Mouse (Mus musculus): Measurements from ENCODE around the gene Eif2b2. TPM values are rescaled to one million over a fixed set of nuclear protein-coding genes. Genes with fewer than 3 reads are reported as not detected.

Eif2b2 gene
- 80.6 and 83.3 TPM in 2 replicates for polyA plus RNA-seq (2016; fragmentation: Nextera tagmentation; extraction: Ambion mirVana)

DNA sequence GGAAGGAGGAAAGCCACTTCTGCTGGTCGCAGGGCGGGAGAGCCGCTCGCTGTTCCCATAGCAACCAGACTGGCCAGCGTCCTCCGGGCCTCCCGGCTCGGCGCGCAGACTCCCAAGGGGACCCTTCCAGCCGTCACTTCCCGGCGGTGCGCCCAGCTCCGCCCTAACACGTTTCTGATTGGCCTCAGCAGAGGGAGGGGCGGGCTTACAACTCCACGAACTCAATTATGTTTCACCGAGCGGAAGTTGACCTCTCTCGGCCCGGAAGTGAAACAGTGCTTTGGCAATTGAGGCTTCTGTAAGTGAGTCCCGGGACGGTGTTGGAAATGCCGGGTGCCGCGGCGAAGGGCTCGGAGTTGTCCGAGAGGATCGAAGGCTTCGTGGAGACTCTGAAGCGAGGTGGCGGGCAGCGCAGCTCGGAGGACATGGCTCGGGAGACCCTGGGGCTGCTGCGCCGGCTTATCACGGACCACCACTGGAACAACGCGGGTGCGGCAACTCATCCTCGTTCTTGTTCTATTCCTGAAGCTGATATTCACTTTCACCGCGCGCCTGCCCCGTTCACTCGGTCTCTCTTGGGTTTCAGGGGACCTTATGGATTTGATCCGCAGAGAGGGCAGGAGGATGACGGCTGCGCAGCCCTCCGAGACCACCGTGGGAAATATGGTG is at the start of gene Eif2b2:
Gene Eif2b2, plus strand, starts transcription at position 246 of the 669 bp plus-strand sequence.
- Histone ChIP-seq H3K9me3 (no peaks in the 10 kb centered on the region), H3K36me3 (peaks cover 35% of the 10 kb centered on the region), H3K27ac (peak within 1 kb of the TSS; percentile 64), H3K4me3 (replicated peaks) (peak within 1 kb of the TSS; percentile 85), H3K9ac (replicated peaks) (peak within 1 kb of the TSS; percentile 72), H3K4me1 (replicated peaks) (peaks cover 15% of the 10 kb centered on the region), H3K4me2 (peak within 1 kb of the TSS; percentile 93), H3K27me3 (no peaks in the 10 kb centered on the region)
- WGBS = under 1% methylated on average over 54 of the region's 54 CpGs
- peak; percentile 99 for ATAC-seq (ENCODE audit: insufficient number of reproducible peaks, insufficient read depth, low FRiP score, low TSS enrichment, low read depth)

DNA sequence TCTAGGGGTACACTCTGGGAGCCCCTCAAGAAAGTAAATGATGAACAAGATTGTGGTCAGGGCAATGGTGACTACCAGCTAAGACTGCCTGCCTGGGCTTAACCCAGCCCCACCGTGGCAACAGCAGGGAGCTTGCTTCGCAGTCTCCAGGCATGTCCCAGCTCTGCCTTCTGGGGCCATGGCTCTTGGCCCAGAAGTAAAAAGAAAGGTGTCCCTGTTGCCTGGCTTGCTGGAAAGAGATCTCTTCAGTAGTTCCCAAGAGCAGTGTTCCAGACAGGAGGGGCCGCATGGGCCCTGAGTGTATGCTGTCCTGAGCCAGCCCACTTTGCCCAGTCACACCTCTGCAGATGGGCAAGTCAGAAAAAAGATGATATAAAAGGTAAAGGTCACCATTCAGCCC is 49.4 kb upstream of the Eif2b2 start:
- WGBS = 56% methylated on average over 3 of the region's 3 CpGs
- Histone ChIP-seq H3K36me3 (peaks cover 50% of the 10 kb centered on the region), H3K4me2 (peak overlapping the region; percentile 31; the same call in 1 of the 2 replicates), H3K9ac (replicated peaks) (peak overlapping the region; percentile 47; the same call in 1 of the 2 replicates), H3K9me3 (no peaks in the 10 kb centered on the region), H3K4me3 (replicated peaks) (no peak overlapping the region), H3K4me1 (replicated peaks) (peaks cover 22% of the 10 kb centered on the region), H3K27ac (no peak overlapping the region), H3K27me3 (peaks cover 12% of the 10 kb centered on the region)
- ATAC-seq (ENCODE audit: insufficient number of reproducible peaks, insufficient read depth, low FRiP score, low TSS enrichment, low read depth) = no peak

DNA sequence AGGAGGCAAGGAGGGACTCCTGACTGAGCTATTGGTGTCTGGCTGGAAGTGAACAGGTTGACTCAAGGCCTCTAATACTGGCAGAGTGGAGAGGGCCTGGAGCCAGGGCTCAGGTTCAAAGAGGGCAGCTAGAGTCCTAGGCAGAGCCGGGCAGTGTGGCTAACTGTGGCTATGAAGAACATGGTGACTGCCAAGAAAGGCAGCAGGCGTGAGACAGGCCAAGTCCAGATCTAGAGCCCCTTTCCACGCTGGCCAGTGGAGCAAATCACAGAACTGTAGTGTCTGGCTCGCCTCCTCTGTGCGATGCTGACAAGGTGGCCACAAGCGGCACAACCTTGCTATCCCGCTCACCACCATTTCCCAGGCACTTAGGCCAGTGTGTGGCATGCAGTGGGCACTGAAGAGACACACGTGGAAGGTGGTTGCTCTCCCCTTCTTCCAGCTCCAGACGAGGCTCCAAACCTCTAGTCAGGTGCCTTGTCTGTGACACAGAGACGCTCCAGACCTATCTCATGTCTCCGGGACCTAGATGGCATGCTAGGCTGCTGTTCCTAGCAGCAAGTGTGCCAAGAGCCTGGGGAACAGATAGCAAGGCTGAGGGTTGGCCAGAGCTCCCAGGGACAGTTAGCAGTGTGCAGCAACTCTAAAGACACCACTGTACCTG is 48.9 kb upstream of the Eif2b2 start:
- peaks cover 50% of the 10 kb centered on the region for H3K36me3 ChIP-seq
- no peak overlapping the region for H3K4me2 ChIP-seq
- H3K4me1 ChIP-seq (replicated peaks) = peaks cover 27% of the 10 kb centered on the region
- 88% methylated on average over 11 of the region's 11 CpGs for WGBS
- no peak for ATAC-seq (ENCODE audit: insufficient number of reproducible peaks, insufficient read depth, low FRiP score, low TSS enrichment, low read depth)
- no peak overlapping the region for H3K4me3 ChIP-seq (replicated peaks)
- H3K9ac ChIP-seq (replicated peaks) = no peak overlapping the region
- no peaks in the 10 kb centered on the region for H3K9me3 ChIP-seq
- no peak overlapping the region for H3K27ac ChIP-seq
- peaks cover 12% of the 10 kb centered on the region for H3K27me3 ChIP-seq

DNA sequence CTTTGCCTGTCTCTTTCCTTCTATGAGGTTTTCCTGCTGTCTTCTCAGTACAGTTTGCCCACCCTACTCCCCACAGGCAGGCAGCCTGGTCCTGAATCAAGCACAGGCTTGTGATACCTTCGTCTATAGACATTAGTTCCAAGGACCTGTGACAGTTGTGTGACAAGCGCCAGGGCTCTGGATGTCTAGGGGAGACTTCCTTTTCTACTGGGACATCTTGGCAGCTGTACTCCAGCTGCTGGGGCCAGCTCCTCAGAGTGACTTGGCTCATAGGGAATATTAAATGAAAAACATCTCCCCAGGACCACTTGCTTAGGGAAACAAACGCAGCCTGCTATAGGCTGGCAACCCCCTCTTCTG is 48.4 kb upstream of the Eif2b2 start:
- 78% methylated on average over 3 of the region's 3 CpGs for WGBS
- H3K4me2 ChIP-seq = no peak overlapping the region
- peaks cover 12% of the 10 kb centered on the region for H3K27me3 ChIP-seq
- no peaks in the 10 kb centered on the region for H3K9me3 ChIP-seq
- no peak overlapping the region for H3K4me3 ChIP-seq (replicated peaks)
- no peak overlapping the region for H3K27ac ChIP-seq
- peaks cover 32% of the 10 kb centered on the region for H3K4me1 ChIP-seq (replicated peaks)
- H3K9ac ChIP-seq (replicated peaks) = no peak overlapping the region
- H3K36me3 ChIP-seq = peaks cover 47% of the 10 kb centered on the region
- no peak for ATAC-seq (ENCODE audit: insufficient number of reproducible peaks, insufficient read depth, low FRiP score, low TSS enrichment, low read depth)

DNA sequence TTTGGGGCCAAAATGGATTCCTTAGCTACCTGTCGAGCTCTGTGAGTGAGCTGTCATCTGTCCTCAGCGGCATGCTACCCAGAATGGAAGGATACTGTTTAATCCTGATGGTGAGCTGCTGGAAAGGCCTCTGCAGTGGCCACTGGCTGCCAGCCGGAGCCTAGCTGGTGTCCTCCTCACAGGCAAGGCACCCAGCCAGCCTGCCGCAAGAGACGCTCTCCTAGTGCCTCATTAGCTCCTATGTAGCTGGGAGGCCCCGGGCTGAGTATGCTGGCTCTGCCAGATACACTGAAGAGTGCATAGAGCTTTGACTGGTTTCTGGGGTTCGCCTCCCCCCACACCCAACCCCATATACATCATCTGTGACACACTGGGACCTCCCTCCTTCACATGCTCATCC is 45.3 kb upstream of the Eif2b2 start:
- no peak overlapping the region for H3K4me3 ChIP-seq (replicated peaks)
- peaks cover 24% of the 10 kb centered on the region for H3K36me3 ChIP-seq
- 77% methylated on average over 7 of the region's 7 CpGs for WGBS
- ATAC-seq (ENCODE audit: insufficient number of reproducible peaks, insufficient read depth, low FRiP score, low TSS enrichment, low read depth) = no peak
- H3K27me3 ChIP-seq = peaks cover 23% of the 10 kb centered on the region
- H3K27ac ChIP-seq = no peak overlapping the region
- no peak overlapping the region for H3K9ac ChIP-seq (replicated peaks)
- peaks cover 54% of the 10 kb centered on the region for H3K4me1 ChIP-seq (replicated peaks)
- peak overlapping the region; percentile 71 for H3K4me2 ChIP-seq
- H3K9me3 ChIP-seq = no peaks in the 10 kb centered on the region

DNA sequence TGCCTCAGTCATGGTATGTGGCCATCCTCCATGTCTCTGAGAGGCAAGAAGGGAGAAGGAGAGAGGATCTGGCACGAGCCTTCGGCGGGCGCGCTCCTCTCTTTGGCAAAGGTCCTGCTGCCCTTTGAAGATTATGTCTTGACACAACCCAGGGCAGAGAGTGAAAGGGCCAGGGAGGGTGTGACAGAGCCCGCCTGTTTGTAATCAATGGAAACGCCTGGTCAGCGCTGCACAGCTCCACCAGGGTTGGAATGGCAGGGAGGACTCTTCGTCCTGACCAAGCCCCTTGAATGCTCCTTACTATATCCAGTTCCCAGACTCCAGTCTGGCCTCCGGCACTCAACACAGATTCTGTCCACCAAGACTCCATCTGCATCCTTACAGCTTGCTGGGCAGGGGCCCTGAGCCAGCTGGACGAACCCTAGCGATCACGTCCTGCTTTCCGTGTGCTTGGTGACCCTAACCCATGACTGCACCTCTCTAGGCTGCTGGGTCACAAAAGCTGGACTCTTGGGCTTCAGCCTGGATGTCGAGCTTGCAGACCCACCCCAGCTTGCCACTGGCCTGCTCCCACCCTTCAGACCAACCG is 44.1 kb upstream of the Eif2b2 start:
- H3K27ac ChIP-seq = peak overlapping the region; percentile 82
- H3K36me3 ChIP-seq = peaks cover 20% of the 10 kb centered on the region
- 14% methylated on average over 16 of the region's 16 CpGs for WGBS
- peak overlapping the region; percentile 64 for H3K9ac ChIP-seq (replicated peaks)
- peak; percentile 0; the same call in 1 of the 2 replicates for ATAC-seq (ENCODE audit: insufficient number of reproducible peaks, insufficient read depth, low FRiP score, low TSS enrichment, low read depth)
- peak overlapping the region; percentile 71 for H3K4me2 ChIP-seq
- peaks cover 45% of the 10 kb centered on the region for H3K4me1 ChIP-seq (replicated peaks)
- peak overlapping the region; percentile 42 for H3K4me3 ChIP-seq (replicated peaks)
- peaks cover 28% of the 10 kb centered on the region for H3K27me3 ChIP-seq
- H3K9me3 ChIP-seq = no peaks in the 10 kb centered on the region

DNA sequence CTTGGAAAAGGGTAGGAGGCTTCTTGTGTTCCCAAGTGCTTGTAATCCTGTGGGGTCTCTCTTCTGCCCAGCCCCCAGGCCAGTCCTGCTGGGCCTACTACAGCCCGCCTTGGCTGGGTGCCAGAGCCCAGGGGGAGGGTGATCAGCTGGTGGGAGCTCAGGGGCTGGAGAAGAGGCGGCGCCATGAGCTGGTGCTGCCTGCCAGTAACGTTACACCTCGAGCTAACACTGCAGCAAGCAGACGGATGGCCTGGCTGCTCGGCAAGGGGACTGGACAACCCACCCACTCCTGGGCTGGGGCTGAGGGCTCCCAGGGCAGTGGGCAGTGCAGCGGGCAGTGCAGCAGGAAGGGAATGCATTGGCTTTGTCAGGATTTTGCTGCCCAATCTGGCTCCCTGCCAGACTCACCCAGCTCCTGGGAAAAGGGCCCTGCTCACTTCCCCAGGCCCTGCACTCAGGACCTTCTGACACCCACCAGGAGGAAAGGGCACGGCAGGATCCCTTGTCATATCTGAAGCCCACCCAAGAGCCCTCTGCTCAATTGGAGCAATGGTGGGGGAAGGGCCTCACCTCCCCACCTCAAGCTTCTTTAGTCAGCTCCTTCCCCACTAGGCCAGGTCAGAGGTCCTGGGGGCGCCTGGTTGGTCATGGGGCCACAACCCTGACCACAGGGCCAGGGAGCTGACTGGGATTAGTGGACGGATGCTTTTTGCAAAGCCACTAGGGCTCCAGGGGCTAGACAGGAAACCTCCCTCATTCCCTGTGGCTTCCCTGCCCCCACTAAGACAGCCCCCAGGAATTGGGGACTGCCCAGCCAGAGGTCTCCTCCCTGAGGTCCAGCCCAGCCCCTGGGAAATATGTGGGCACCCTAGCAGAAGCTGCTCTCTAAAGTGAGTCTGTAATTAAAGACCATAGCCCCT is 43.1 kb upstream of the Eif2b2 start:
- peaks cover 45% of the 10 kb centered on the region for H3K4me1 ChIP-seq (replicated peaks)
- peak overlapping the region; percentile 42 for H3K4me3 ChIP-seq (replicated peaks)
- H3K36me3 ChIP-seq = peaks cover 10% of the 10 kb centered on the region
- peak; percentile 84 for ATAC-seq (ENCODE audit: insufficient number of reproducible peaks, insufficient read depth, low FRiP score, low TSS enrichment, low read depth)
- peak overlapping the region; percentile 64 for H3K9ac ChIP-seq (replicated peaks)
- peaks cover 20% of the 10 kb centered on the region for H3K27me3 ChIP-seq
- WGBS = 6% methylated on average over 11 of the region's 11 CpGs
- H3K9me3 ChIP-seq = no peaks in the 10 kb centered on the region
- H3K4me2 ChIP-seq = peak overlapping the region; percentile 71
- peak overlapping the region; percentile 82 for H3K27ac ChIP-seq

DNA sequence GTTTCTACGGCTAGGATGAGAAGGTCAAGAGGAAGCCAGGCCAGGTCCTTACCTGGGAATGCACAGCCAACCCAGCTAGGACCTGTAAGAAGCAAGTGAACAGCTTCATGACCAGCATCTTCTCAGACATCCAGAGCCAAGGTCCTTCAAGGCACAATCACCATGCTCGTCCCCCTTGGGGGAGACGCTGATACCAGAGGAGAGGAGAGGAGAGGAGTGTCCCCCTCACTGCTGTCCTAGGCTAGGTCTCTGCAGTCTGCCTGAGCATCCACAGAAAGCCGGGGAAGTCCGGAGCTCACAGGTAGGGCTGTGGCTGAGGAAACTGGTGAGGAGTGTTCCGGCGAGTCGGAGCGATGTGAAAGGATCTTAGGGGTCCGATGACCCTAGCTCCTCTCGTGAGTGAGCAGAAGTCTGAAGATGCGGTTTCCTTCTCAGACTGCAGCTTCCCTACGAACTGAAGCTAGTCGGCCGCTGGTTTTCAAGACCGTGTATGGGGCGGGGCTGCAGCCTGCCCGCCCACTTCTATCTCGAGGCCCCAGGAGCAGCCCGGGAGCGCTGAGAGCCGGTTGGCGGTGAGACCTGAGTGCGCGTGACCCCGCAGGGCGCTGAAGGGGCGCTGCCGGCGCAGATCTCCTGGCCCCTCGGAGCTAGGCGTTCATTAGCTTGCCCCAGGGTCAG is 42.3 kb upstream of the Eif2b2 start:
- Histone ChIP-seq H3K4me2 (peak overlapping the region; percentile 71), H3K36me3 (peaks cover 5% of the 10 kb centered on the region; the same call in 1 of the 2 replicates), H3K9ac (replicated peaks) (peak overlapping the region; percentile 64), H3K27me3 (peaks cover 23% of the 10 kb centered on the region), H3K4me3 (replicated peaks) (peak overlapping the region; percentile 42), H3K27ac (peak overlapping the region; percentile 82), H3K9me3 (no peaks in the 10 kb centered on the region), H3K4me1 (replicated peaks) (peaks cover 51% of the 10 kb centered on the region)
- 2% methylated on average over 32 of the region's 32 CpGs for WGBS
- ATAC-seq (ENCODE audit: insufficient number of reproducible peaks, insufficient read depth, low FRiP score, low TSS enrichment, low read depth) = 0 out of 2 replicates have a peak, but pooled peaks have one; percentile 1

DNA sequence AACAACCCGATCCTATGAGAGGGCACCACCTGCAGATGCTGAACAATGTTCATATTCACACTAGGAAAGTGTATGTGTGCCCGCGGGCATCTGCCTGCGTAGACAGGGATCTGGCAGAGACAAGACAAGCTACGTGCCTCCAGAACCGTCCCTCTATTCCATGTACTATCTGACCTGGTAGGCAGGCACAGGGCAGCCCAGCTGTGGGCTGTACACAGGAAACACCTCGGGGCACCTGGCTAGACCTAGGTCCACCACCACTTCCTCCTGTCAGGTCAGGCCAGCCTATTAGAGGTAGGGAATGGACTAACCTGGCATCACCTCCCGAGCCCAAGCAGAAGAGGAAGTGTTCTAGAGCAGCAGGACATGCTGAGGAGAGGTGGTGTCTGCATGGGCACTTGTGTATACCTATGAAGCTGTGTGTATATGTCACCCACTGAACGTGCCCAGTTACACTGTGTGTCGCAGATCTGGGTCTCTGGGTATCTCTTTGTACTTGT is 41.5 kb upstream of the Eif2b2 start, which contains the start of gene Pgf:
Gene Pgf, minus strand, starts transcription at position 51 of the 500 bp plus-strand sequence.
- ATAC-seq (ENCODE audit: insufficient number of reproducible peaks, insufficient read depth, low FRiP score, low TSS enrichment, low read depth) = no peak
- Histone ChIP-seq H3K9ac (replicated peaks) (peak within 1 kb of the TSS; percentile 64), H3K4me1 (replicated peaks) (peaks cover 59% of the 10 kb centered on the region), H3K27ac (peak within 1 kb of the TSS; percentile 82), H3K9me3 (no peaks in the 10 kb centered on the region), H3K4me2 (peak within 1 kb of the TSS; percentile 71), H3K27me3 (peaks cover 25% of the 10 kb centered on the region), H3K36me3 (peaks cover under 1% of the 10 kb centered on the region; the same call in 1 of the 2 replicates), H3K4me3 (replicated peaks) (peak within 1 kb of the TSS; percentile 42)
- WGBS = 78% methylated on average over 10 of the region's 10 CpGs

DNA sequence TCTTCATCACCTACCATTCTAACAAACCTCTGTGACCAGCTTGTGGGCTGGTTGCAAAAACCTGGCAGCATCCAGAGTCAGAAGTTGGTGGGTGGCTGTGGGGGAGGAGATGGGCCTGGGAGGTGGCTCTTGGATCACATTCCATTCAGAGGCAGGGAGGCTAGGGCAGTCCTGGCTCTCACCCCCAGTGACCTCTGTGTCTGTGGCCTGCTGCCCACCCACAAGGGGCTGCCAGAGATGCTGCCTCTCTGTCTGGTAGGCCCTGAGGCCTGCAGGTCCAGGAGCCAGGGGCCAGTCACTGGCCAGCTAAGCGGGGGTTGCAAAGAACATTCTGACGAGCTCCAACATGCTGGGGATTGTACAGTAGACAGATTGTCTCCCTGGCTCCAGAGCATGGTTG is 41.0 kb upstream of the Eif2b2 start:
- no peak for ATAC-seq (ENCODE audit: insufficient number of reproducible peaks, insufficient read depth, low FRiP score, low TSS enrichment, low read depth)
- no peak overlapping the region for H3K4me3 ChIP-seq (replicated peaks)
- no peaks in the 10 kb centered on the region for H3K9me3 ChIP-seq
- peaks cover 62% of the 10 kb centered on the region for H3K4me1 ChIP-seq (replicated peaks)
- no peak overlapping the region for H3K27ac ChIP-seq
- no peak overlapping the region for H3K9ac ChIP-seq (replicated peaks)
- H3K4me2 ChIP-seq = no peak overlapping the region
- no peaks in the 10 kb centered on the region for H3K36me3 ChIP-seq
- 59% methylated on average over 2 of the region's 2 CpGs for WGBS
- H3K27me3 ChIP-seq = peaks cover 29% of the 10 kb centered on the region

Measured in limb, embryonic 12.5 days (tissue).